Mouse (Mus musculus): Measurements from ENCODE around the gene Iqsec1.

The Iqsec1 gene

GRCm38 (mm10) chr6:90780532-90780931 is 208.0 kb downstream of the Iqsec1 start:
- DNase-seq = no peak

- DNase-seq = peak in 1 of 2 experiments; percentile 29
Measured at GRCm38 (mm10) chr6:90778841-90779240, 209.6 kb downstream of the Iqsec1 start.

- no peak for DNase-seq
Measured at GRCm38 (mm10) chr6:90777302-90777701, 211.2 kb downstream of the Iqsec1 start.

- no peak for DNase-seq
Measured at GRCm38 (mm10) chr6:90775606-90776005, 212.9 kb downstream of the Iqsec1 start.

DNA sequence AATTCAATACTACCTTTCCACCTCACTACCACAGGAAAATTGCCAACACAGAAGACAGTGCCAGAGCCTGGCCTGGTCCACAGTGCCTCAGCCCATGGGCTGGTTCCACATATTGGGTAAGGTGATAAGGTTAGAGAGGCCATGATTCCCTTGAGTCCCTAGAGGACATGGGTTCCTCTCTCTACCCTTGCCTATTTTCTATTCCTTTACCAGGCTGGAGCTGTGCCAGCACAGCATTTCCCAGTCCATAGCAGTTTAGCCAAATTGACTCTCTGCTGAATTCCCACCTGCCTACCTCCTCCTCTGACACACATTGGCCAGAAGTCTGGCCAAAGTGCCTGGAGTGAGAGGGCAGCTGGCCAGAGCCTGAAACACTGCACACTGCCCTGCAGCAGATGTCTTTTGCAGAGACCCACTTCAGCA is 214.7 kb downstream of the Iqsec1 start:
- peak in 1 of 2 experiments; percentile 48 for DNase-seq

DNA sequence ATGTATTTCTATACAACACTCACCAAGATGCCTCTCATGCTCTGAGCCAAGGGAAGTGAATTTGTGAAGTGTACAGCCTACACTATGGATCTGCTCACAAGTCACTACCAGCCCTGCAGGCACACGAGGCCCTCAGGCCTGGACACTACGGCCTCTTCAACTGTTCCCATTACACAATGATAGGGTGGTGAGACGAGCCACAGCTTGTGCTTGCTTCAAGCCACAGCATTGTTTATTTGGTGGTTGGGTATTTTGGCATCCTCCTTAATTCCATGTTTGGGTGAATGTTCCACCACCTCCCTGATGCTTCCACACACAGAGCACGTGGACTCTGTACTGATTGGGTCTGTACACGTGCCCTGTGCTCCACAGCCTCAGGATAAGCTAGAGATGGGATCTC is 216.4 kb downstream of the Iqsec1 start:
- DNase-seq = no peak

DNA sequence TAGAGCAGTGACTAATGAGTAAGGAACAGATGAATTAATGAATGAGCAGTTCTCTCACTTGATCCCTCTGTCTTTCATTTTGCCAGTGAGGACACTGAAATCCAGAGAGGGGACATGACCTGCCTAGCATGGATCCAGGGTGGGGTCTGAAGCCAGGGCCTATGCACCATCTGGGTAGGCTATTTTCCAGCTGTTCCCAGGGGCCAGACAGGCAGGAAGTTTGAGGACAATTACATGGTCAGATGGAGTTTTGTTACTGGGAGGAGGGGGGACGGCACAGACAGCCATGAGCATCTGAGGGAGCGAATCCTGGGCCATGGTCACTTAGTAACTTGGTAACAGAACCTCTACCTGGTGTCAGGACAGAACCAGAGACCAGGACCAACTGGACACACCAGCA is 220.0 kb downstream of the Iqsec1 start:
- no peak for DNase-seq

DNA sequence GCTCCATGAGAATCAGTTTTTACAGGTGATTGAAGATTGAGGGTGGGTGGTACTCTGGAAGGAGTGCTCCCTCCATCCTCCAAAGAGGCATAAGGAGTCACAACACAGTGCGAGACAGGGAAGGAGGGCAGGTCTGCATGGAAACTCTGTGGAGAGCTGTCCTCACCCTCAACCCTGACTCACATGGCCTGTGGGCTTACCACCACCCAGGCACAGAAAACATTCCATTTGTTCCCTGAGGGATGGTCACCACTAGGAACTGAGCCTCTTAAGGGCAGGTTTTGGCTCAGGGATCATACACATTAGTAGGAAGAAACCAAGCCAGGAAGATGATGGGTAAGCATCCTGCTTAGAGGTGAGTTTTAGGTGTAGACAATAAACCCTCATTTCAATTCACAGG is 220.6 kb downstream of the Iqsec1 start:
- no peak for DNase-seq

DNA sequence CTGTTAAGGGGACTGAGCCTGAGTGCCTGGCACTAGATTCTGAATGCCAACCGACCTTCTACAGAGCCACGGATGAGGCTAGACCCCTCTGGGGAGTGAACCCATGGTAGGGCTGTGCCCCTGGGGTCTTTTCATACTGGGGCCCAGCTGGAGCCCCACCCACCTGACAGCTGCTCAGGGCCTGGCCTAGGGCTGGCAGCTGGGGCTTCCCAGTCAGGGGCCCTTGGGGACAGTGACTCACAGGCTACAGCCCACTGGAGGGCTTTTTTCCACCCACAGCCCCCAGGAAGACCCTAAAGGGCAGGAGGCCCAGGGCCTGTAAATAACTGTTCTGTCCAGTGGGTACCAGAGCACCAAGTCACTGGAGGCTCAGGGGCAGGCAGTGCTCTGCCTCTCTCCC is 223.7 kb downstream of the Iqsec1 start:
- DNase-seq = no peak

GRCm38 (mm10) chr6:90763959-90764591 is 224.4 kb downstream of the Iqsec1 start:
- DNase-seq = peak; percentile 78 to 82

- peak; percentile 71 to 82 for DNase-seq
Measured at GRCm38 (mm10) chr6:90763295-90763694, 225.2 kb downstream of the Iqsec1 start.

DNA sequence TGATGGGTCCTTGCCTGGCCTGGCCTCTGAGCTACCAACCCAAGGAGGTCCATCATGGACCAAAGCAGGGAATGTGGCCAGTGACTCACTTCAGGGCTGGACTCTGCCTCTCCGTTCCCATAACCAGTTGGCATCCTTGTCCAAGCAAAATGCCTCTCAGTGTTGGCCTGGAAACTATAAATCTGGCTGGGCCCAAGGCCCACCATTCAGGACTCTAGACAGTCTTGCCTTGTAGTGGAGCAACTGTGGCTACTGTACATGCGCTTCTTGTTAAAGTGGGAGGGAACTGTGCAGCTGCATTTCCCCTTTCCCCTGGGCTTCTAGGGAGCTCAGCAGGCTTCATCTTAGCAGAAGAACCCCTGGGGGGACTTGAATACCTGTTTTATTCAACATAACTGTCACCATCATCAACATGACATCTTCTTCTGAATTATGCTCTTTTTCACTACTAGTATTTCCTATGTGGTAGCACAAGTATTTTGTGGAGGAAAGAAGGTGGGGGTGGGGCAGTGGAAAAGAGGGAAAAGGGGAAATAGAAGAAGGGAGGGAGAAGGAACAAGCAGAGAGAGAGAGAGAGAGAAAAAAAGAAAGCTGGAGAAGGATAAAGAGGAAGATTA is 226.3 kb downstream of the Iqsec1 start:
- no peak for DNase-seq

DNA sequence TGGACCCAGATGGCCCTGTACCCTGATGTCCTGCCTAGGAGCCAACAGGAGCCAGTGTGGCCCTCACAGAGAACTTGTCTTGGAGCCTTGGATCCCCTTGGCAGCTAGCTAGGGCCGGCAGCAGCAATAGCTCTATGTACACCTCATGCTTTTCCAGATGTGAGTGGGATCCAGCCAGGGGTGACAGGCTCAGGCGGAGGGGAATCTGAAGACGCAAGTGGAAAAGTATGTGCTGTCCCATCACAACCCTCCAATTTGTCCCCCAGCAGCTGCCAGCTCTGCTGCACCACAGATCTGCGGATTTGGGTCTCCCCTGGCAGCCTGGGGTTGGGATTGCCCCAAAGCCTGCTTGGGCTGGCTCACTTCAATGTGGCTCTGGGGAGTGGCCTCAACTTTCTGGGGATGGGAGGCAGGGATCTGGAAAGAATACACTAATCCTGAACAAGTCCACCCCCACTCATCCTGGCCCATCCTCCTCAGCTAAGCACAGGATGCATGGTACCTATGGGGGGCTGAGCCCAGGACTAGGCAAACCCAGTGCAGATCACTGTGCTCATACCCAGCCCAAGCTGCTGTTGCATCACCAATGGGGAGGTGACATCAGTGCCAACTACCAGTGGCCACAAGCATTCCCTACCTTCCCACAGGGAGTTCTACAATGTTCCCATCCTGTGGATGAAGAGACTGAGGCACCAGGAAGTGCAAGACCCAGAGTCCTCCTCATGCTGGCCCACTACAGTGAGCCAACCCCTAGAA is 227.0 kb downstream of the Iqsec1 start:
- no peak for DNase-seq

DNA sequence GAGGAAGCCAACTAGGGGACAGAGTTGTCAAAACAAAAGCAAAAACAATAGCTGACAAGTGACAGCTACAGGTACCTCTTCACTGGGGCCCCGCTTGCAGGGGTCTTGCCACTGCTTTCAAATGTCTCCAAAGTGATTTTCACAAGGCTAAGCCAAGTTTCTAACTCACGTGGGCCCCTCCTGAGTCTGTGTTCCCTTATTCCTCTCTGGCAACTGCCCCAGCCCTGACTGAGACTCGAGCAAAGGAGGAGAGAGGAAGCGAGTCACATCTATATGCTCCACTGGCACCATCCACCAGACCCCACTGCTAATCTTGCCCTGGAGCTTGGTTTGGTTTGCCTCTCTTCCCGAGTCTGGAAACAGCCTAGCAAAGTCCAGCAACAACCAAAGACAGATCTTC is 227.6 kb downstream of the Iqsec1 start:
- DNase-seq = no peak

DNA sequence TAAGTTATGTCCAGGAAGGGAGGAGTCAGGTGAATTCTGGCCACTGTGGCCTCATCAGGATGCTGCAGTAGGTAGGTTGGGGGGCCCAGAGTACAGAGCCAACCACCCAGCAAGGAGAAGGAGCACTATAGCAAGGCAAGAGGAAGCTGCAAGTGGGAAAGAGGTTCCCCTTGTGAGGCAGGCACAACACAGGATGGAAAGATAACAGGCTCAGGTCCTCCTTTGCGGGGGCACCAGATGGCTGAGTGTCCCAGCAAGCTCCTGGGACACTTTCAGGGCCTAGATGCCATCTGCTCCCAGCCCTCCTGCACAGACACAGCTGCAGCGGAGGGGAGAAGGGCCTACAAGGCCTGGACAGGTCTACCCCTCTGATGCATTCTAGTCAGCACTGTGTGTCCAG is 228.7 kb downstream of the Iqsec1 start:
- DNase-seq = no peak

- DNase-seq = no peak
Measured at GRCm38 (mm10) chr6:90758155-90758554, 230.3 kb downstream of the Iqsec1 start.

DNA sequence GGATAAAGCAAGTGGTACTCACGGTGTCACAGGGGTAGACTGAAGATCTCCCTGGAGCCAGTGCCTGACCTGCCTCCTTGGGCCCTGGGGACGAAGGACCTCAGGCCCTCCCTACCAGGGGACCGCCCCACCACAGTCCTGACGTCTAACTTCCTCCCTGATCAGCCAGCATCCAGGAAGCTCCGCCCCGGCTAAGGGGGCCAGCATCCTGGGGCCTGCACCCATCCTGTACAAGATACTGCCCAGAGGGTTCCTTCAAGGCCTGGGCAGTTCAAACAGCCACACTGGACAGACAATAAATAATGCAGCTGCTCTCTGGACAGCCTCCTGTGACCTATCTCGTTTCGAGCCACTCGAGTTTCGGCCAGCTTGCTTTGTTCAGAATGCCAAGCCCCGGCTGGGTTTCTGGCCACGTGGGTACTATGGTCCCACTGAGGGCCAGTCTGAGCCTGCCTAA is 231.0 kb downstream of the Iqsec1 start:
- peak; percentile 52 to 53 for DNase-seq

- no peak for DNase-seq
Measured at GRCm38 (mm10) chr6:90756561-90756960, 231.9 kb downstream of the Iqsec1 start.

DNA sequence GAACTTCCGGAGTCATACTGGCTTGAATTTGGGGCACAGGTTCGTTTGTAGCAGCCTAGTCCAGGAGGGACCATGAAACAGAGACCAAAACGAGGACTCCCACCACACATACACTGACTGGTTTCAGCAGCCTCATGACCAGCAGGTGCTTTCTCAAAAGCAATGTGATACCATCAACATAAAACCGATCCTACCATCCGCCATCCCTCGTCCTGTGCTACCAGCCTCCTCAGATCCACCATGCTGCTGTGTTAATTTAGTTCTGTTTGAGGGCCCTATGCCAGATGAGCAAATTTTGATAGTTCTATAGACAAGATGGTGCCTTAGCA is 232.9 kb downstream of the Iqsec1 start:
- DNase-seq = no peak

DNA sequence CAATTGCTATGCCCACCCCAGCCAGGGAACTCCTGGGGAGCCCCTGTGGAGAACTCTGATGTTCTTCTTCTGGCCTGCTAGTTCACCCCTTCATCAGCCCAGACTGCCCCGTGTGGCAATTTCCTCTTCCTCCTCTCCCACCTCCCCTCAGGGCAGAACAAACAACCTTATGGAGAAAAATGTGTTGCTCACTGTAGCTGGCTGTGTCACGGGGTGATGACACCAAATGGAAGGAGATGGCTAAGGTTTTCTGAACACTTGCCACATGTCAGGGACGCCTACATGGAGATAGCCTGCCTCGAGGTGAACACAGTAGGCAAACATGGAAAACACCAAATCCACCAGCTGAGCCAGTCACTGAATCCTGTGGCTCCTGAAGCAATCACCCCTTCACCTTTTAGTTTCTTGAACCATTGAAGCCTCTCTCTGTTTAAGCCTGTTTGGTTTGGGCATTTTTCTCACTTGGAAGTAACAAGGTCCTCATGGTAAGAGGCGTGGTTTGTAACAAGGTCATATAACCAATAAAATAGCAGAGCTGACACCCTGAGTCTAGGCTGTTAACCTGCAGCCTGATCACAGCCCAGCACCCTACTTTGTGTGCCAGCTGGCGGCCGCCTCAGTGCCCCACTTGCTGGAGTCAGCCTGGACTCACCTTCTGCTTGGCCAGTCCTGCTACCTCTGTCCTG is 233.4 kb downstream of the Iqsec1 start:
- peak; percentile 22 to 51 for DNase-seq

GRCm38 (mm10) chr6:90754093-90754492 is 234.4 kb downstream of the Iqsec1 start:
- no peak for DNase-seq

DNA sequence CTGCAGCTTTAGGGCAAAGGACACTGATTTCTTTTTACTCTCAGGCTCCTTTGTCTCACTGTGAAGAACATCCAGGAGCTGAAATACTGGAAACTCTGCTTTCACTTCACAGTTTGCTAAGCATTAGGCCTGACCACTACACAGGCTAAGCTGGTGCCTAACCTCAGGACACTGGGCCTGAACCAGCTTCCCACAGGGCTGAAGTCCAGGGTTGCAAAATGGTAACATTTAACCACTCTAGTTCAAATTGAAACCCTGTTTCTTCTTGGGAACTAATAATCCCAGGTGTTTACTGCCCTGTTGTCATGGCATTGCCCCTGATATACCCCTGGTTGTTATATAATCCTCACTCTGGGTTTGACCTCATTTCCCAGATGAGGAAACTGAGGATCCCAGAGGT is 234.8 kb downstream of the Iqsec1 start:
- peak in 1 of 2 experiments; percentile 19 for DNase-seq

- DNase-seq = no peak
Measured at GRCm38 (mm10) chr6:90751624-90752023, 236.9 kb downstream of the Iqsec1 start.
